Mouse (Mus musculus): ENCODE measurements at regions not wholly inside any gene's neighbourhood (a gene's known extent, or its start where the extent isn't known, plus 50 kb on each side); places are given as distances from the start of the nearest gene placed in this dataset.
"Not testable (repeated sequence)": the region's sequence is repeated elsewhere in the genome, so short reads cannot be mapped to it uniquely, and the experiment has no call there.

DNA sequence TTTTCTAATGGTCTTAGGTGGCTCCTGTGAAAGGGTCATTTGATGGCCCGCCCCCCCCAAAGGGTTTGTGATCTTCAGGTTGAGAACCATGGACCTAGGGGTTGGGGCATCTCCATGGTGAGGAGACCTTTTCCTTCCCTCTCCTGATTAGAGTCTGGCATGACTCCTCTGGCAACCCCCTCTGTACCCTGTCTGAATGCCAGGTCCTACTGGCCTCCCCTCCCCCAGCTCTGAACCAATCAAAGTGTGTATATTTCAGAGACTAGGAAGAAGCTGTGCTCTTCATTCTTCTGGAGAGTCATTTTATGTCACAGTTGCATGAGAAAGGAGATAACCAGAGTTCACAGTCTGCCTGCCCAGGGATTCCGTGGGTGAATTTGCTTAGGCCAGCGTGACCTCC lies 164.8 kb downstream of the Bcl2l11 start:
- no peaks in the 10 kb centered on the region for H3K27me3 ChIP-seq
- no peak overlapping the region for H3K4me3 ChIP-seq
- peaks cover 9% of the 10 kb centered on the region; the same call in 1 of the 2 replicates for H3K4me1 ChIP-seq
- H3K27ac ChIP-seq = no peak overlapping the region
- ATAC-seq (ENCODE audit: low FRiP score, low read depth) = no peak
- no peak overlapping the region for H3K4me2 ChIP-seq (replicated peaks)
- 89% methylated on average over 3 of the region's 3 CpGs for WGBS
- no peaks in the 10 kb centered on the region for H3K36me3 ChIP-seq
- H3K9ac ChIP-seq = no peak overlapping the region
- H3K9me3 ChIP-seq = peaks cover 15% of the 10 kb centered on the region

DNA sequence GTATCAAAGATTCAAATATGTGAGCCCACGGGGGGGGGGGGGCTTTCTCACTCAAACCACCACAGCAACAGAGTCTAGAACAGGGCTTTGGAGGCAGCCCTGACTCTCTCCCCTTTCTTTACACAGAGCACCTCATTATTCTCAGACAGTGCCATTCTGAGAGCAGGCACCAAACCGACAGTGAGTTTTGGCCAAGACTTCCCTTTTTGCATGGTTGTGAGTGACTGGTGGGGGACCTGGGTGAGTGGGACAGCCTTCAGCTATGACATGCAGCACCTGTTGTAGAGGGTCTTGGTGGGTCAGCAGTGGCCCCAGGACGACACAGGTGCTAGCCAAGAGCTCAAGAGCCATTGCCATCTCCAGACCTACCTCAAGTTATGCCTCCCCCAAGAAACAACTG lies 168.8 kb downstream of the Bcl2l11 start:
- H3K4me1 ChIP-seq = peaks cover 6% of the 10 kb centered on the region; the same call in 1 of the 2 replicates
- no peaks in the 10 kb centered on the region for H3K27me3 ChIP-seq
- WGBS = 71% methylated on average over 3 of the region's 3 CpGs
- no peak overlapping the region for H3K4me3 ChIP-seq
- H3K4me2 ChIP-seq (replicated peaks) = no peak overlapping the region
- no peak overlapping the region for H3K9ac ChIP-seq
- H3K36me3 ChIP-seq = no peaks in the 10 kb centered on the region
- peaks cover 15% of the 10 kb centered on the region for H3K9me3 ChIP-seq
- no peak overlapping the region for H3K27ac ChIP-seq
- ATAC-seq (ENCODE audit: low FRiP score, low read depth) = no peak

DNA sequence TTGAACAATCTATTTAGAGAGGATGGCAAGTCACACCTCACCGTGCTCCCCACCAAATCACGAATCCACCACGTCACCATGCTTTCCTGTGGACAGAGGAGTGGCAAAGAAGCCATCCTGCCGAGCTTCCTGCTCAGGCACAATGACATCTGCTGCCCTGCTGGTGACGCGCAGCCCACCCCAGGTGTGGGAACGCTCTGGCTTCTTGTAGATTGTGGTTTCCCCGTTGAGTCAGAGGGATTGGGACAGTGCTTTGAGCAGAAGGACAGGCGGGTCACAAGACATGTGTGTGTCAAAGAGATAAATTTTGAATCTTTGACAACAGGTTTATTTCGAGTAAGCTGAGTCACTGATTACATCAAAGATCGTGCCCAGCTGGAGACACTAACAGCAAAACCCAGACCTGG lies 169.2 kb downstream of the Bcl2l11 start:
- no peaks in the 10 kb centered on the region for H3K27me3 ChIP-seq
- WGBS = 74% methylated on average over 11 of the region's 11 CpGs
- peaks cover 15% of the 10 kb centered on the region for H3K9me3 ChIP-seq
- no peaks in the 10 kb centered on the region for H3K36me3 ChIP-seq
- H3K9ac ChIP-seq = no peak overlapping the region
- peaks cover 6% of the 10 kb centered on the region; the same call in 1 of the 2 replicates for H3K4me1 ChIP-seq
- H3K27ac ChIP-seq = no peak overlapping the region
- H3K4me2 ChIP-seq (replicated peaks) = no peak overlapping the region
- no peak overlapping the region for H3K4me3 ChIP-seq
- ATAC-seq (ENCODE audit: low FRiP score, low read depth) = no peak

DNA sequence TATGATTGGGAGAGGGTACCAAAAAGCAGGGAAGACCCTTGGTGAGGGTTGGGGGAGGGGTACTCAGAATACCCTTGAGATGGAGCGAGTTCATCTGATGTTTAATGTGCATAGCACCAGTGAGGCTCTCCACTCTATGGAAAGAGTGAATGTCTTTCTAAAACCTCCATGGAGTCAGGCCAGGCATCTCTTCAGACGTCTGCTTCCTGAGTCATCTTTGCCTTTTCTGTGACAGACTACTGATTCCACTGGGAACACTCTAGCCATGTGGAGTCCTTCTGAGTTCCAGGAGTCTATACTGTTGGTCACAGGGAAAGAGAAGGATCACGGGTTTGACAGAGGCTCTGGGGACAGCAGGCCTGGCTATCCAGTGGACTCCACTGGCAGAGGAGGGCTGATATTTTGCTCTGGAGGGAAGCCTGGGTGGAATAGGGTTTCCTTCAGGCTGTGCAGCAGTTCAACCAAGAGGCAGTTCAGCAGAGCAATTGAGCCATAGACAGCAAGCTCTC lies 169.9 kb downstream of the Bcl2l11 start:
- Histone ChIP-seq H3K4me2 (replicated peaks) (no peak overlapping the region), H3K9me3 (peaks cover 15% of the 10 kb centered on the region), H3K36me3 (no peaks in the 10 kb centered on the region), H3K4me1 (peaks cover 6% of the 10 kb centered on the region; the same call in 1 of the 2 replicates), H3K4me3 (no peak overlapping the region), H3K27ac (no peak overlapping the region), H3K27me3 (no peaks in the 10 kb centered on the region), H3K9ac (no peak overlapping the region)
- WGBS = 61% methylated on average over 3 of the region's 3 CpGs
- ATAC-seq (ENCODE audit: low FRiP score, low read depth) = no peak

DNA sequence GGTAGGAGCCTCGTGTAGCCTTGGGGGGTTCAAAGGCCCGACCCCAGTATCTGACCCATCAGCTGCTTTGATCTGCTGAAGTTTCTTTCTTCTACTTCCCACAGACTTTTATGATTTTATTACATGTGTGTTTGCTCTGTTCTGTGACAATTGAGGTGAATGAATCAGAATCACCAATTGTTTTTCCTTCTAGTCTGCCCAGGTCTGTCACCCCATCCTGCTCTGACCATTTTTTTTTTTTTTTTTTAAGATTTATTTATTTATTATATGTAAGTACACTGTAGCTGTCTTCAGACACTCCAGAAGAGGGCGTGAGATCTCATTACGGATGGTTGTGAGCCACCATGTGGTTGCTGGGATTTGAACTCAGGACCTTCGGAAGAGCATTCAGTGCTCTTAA lies 170.6 kb downstream of the Bcl2l11 start:
- H3K4me1 ChIP-seq; H3K27me3 ChIP-seq; H3K27ac ChIP-seq; H3K4me3 ChIP-seq; H3K4me2 ChIP-seq (replicated peaks); ATAC-seq (ENCODE audit: low FRiP score, low read depth); H3K9ac ChIP-seq; H3K36me3 ChIP-seq: not testable (repeated sequence)
- WGBS = 70% methylated on average over 5 of the region's 5 CpGs
- H3K9me3 ChIP-seq = peaks cover 10% of the 10 kb centered on the region

DNA sequence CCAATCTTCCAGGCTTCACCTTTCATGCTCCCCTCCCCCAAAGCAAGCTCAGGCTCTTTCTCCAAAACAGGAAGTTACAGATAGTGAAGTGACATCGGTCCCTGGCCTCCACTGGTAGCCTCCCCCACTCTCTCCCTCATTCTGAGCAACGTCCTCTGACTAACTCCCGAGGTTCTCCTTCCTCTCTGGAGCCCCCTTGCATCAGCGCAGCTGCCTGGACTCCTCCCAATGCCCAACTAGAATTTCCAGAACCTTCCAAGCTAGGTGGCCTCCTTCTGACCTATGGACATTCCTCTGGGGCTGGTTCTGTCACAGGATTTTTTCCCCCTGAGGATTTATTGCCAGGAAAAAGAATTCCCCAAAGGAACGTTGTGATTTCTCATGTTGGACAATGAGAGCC lies 171.1 kb downstream of the Bcl2l11 start:
- H3K4me3 ChIP-seq = no peak overlapping the region
- no peak overlapping the region for H3K27ac ChIP-seq
- no peaks in the 10 kb centered on the region for H3K36me3 ChIP-seq
- peaks cover 6% of the 10 kb centered on the region; the same call in 1 of the 2 replicates for H3K9me3 ChIP-seq
- H3K27me3 ChIP-seq = no peaks in the 10 kb centered on the region
- H3K4me1 ChIP-seq = peaks cover 12% of the 10 kb centered on the region
- no peak overlapping the region for H3K4me2 ChIP-seq (replicated peaks)
- no peak overlapping the region for H3K9ac ChIP-seq
- 28% methylated on average over 5 of the region's 5 CpGs for WGBS
- ATAC-seq (ENCODE audit: low FRiP score, low read depth) = no peak

DNA sequence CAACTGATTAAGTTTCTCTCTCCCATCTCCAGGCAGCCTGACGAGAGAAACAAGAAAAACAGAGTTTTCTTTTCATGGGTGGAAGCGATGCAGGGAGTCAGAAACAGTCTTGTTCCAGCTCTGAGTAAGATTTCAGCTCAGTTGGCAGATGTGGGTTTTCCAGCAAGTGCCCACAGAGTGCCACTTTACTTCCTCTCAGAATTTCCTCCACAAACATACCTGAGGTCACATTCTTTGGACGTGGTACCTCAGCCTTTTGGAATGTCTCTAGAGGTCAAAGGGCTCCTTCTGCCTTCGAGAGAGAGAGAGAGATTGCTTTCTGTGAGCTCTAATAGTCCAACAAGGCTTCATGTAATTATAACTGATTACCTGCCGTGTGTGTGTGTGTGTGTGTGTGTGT lies 172.0 kb downstream of the Bcl2l11 start:
- no peak overlapping the region for H3K4me3 ChIP-seq
- H3K27ac ChIP-seq = peak overlapping the region; percentile 2; the same call in 1 of the 2 replicates
- WGBS = 40% methylated on average over 5 of the region's 5 CpGs
- H3K9me3 ChIP-seq = no peaks in the 10 kb centered on the region
- H3K4me2 ChIP-seq (replicated peaks) = no peak overlapping the region
- no peak overlapping the region for H3K9ac ChIP-seq
- H3K4me1 ChIP-seq = peaks cover 16% of the 10 kb centered on the region
- no peak for ATAC-seq (ENCODE audit: low FRiP score, low read depth)
- H3K36me3 ChIP-seq = no peaks in the 10 kb centered on the region
- H3K27me3 ChIP-seq = no peaks in the 10 kb centered on the region

DNA sequence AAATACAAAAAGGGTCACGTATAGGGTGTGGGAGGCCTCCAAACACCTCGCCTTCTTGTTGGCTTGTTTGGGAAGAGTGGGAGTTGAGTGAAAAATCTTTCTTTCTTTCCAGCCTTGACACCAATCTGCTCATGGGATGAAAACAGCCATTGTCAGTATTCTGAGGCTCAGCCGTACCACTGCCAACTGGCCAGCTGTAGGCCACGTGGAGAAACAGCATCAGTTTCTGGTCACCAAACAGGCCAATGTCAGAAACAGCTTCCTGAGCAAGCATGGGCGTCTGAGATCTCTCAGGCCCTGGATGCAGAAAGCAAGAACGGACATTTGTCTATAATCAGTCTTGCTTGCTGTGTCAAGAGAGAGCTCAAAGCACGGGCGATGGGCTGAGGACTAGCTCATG lies 173.2 kb downstream of the Bcl2l11 start:
- WGBS = 87% methylated on average over 8 of the region's 8 CpGs

DNA sequence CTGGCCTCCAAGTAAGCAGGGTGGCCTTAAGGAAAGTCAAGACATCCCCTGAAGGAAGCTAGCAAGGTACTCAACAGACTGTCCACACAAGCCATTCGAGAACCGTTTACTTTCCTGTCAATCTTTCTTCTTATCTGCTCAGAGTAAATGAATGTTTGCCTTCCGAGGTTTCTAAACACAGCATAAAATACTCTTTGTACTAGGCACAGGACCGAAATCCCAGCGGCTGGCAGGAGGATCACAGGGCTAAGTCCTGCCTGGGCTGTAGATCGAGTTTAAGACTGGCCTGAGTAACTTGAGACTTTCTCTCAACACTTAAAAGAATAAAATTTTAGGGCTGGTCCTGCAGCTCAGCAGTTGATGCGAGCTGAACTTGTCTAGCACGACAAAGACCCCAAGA lies 175.9 kb downstream of the Bcl2l11 start:
- no peaks in the 10 kb centered on the region for H3K27me3 ChIP-seq
- no peak overlapping the region for H3K4me2 ChIP-seq (replicated peaks)
- H3K27ac ChIP-seq = no peak overlapping the region
- no peaks in the 10 kb centered on the region for H3K36me3 ChIP-seq
- 9% methylated on average over 8 of the region's 8 CpGs for WGBS
- H3K4me3 ChIP-seq = no peak overlapping the region
- no peak overlapping the region for H3K9ac ChIP-seq
- no peak for ATAC-seq (ENCODE audit: low FRiP score, low read depth)
- no peaks in the 10 kb centered on the region for H3K9me3 ChIP-seq
- H3K4me1 ChIP-seq = peaks cover 21% of the 10 kb centered on the region

More for the DNA sequence above, 173.2 kb downstream of the Bcl2l11 start:
- Histone ChIP-seq H3K36me3 (no peaks in the 10 kb centered on the region), H3K4me3 (no peak overlapping the region), H3K9ac (no peak overlapping the region), H3K4me2 (replicated peaks) (no peak overlapping the region), H3K27ac (no peak overlapping the region), H3K9me3 (no peaks in the 10 kb centered on the region), H3K27me3 (no peaks in the 10 kb centered on the region), H3K4me1 (peaks cover 16% of the 10 kb centered on the region)
- ATAC-seq (ENCODE audit: low FRiP score, low read depth) = no peak

DNA sequence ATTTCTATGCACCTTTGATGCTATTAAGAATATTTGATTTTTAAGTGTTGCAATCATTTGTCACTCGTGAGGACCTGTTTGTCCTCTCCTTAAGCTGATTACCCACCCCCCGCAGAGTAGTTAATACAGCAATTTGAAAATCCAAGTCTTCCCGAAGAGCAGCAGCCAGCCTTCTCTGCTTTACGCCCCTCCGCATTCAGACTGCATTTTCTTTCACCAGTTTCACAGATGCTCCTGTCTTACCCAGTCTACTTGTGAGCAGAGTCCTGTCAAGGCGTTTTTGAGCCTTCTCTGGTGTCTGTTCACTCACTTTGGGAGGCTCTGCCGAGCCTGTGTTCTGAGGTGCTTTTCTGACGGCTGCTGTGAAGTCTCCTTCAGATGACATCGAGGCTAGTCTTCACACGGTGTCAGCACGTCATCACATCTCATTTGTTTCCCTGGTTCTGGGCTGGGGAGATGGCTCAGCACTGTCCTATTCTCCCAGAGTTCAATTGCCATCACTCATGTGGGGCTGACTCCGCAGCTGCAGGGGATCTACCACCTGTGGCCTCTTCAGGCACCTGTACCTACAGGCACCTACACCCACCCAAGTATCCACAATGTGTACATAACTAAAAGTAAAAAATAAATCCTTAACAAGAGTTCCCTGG lies 178.3 kb downstream of the Bcl2l11 start:
- Histone ChIP-seq H3K36me3 (no peaks in the 10 kb centered on the region), H3K4me2 (replicated peaks) (no peak overlapping the region), H3K4me1 (peaks cover 15% of the 10 kb centered on the region), H3K9ac (no peak overlapping the region), H3K4me3 (no peak overlapping the region), H3K27ac (no peak overlapping the region), H3K9me3 (no peaks in the 10 kb centered on the region), H3K27me3 (no peaks in the 10 kb centered on the region)
- ATAC-seq (ENCODE audit: low FRiP score, low read depth) = no peak
- WGBS = 23% methylated on average over 12 of the region's 12 CpGs

DNA sequence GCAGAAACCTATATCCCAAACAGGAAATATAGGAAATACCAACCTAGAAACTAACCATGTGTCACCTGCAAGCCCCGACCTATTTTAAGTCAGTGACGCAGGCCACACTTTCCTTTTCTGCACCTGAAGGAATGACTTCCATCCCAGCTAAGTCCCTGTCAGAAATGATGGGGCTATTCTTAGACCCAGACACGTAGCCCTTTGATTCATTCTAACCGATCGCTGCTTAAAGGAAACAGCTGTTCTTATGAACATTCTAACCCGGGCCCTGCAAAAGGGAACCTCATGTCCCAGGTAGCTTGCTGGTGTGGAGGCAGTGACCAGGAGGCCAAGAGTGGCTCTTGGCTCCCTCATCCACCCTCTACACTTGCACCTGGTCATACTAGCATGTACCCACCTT lies 180.9 kb downstream of the Bcl2l11 start:
- WGBS = 44% methylated on average over 6 of the region's 6 CpGs

DNA sequence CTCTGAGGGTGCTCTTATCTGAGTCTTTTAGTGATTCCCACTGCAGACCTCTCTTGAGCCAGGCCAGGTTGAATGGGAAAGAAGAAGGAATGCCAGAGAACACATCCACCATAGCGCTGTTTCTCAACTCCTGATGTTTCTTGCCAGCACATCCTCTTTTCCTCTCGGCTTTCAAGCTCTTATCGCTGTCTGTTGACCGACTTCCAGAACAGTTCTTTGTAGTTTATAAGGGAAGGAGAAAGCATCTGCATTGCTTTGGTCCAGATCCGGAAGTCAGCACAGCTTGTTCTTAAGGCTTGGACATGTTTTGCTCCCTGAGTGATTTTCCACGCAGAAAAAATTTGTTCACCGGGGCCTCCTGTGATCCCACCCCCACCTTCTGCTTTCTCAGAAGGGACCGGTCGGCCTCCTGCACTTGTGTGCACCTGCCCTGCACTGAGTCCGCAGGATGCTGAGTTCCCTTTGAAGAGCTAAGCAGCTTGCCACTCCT lies 183.7 kb downstream of the Bcl2l11 start:
- no peak overlapping the region for H3K27ac ChIP-seq
- no peaks in the 10 kb centered on the region for H3K27me3 ChIP-seq
- H3K4me3 ChIP-seq = no peak overlapping the region
- ATAC-seq (ENCODE audit: low FRiP score, low read depth) = no peak
- H3K36me3 ChIP-seq = no peaks in the 10 kb centered on the region
- peaks cover 33% of the 10 kb centered on the region for H3K4me1 ChIP-seq
- H3K9ac ChIP-seq = no peak overlapping the region
- H3K9me3 ChIP-seq = no peaks in the 10 kb centered on the region
- WGBS = 30% methylated on average over 10 of the region's 10 CpGs
- H3K4me2 ChIP-seq (replicated peaks) = peak overlapping the region; percentile 15

More for the DNA sequence above, 180.9 kb downstream of the Bcl2l11 start:
- Histone ChIP-seq H3K27me3 (no peaks in the 10 kb centered on the region), H3K4me1 (peaks cover 26% of the 10 kb centered on the region), H3K27ac (no peak overlapping the region), H3K4me3 (no peak overlapping the region), H3K9me3 (no peaks in the 10 kb centered on the region), H3K36me3 (no peaks in the 10 kb centered on the region), H3K4me2 (replicated peaks) (no peak overlapping the region), H3K9ac (no peak overlapping the region)
- no peak for ATAC-seq (ENCODE audit: low FRiP score, low read depth)

DNA sequence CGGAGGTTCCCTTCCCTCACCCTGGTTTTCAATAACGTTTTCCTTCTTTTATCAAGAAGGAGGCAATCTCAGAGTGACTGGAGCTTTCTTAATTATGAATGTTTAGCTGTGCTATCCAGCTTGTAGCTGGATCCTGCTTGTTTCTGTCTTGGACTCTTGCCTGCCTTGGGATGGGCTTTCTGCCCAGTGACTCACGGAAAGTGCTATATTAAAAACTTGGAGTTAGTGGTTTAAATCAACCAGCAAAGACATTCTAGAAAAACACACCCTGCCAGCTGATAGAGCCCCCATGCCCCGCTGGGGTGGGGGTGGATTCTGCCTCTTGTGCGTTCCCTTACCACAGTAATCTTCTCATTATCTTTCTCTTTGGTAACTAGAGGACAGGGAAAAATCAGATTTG lies 184.2 kb downstream of the Bcl2l11 start:
- Histone ChIP-seq H3K4me2 (replicated peaks) (peak overlapping the region; percentile 15), H3K4me3 (no peak overlapping the region), H3K9ac (no peak overlapping the region), H3K4me1 (peaks cover 33% of the 10 kb centered on the region), H3K9me3 (no peaks in the 10 kb centered on the region), H3K27me3 (no peaks in the 10 kb centered on the region), H3K27ac (no peak overlapping the region), H3K36me3 (no peaks in the 10 kb centered on the region)
- ATAC-seq (ENCODE audit: low FRiP score, low read depth) = 0 out of 2 replicates have a peak, but pooled peaks have one; percentile 44
- WGBS = 34% methylated on average over 5 of the region's 5 CpGs
